Mouse (Mus musculus) neural tube, embryonic 11.5 days (tissue): ENCODE results near the gene Prkrip1. TPM values are rescaled to one million over a fixed set of nuclear protein-coding genes. Genes with fewer than 3 reads are reported as not detected.

Source experiments
- ATAC-seq: fragments of 200-750 bp; cut with Nextera tagmentation; 2 replicates; pipeline ENCODE4 v1.8.0; 2017; ENCODE audit warnings: moderate number of reproducible peaks, mild to moderate bottlenecking, moderate TSS enrichment, moderate library complexity; ENCODE audit not compliant: insufficient read depth, low FRiP score, low TSS enrichment
- DNase-seq: peaks from one replicate; pipeline ENCODE4 v3.0.0-alpha.2; 2015; ENCODE audit warnings: low spot score
- H3K27ac ChIP-seq: fragments of 300-500 bp; sonication (generic); 2 replicates; pipeline ENCODE4 v1.5.1; 2014; ENCODE audit warnings: low read depth, mild to moderate bottlenecking, low read length
- H3K27me3 ChIP-seq: fragments of 300-500 bp; sonication (generic); 2 replicates; pipeline ENCODE4 v1.6.1; 2014; ENCODE audit warnings: mild to moderate bottlenecking, low read length, mixed read lengths; ENCODE audit not compliant: control insufficient read depth, insufficient read depth
- H3K36me3 ChIP-seq: fragments of 300-500 bp; sonication (generic); 2 replicates; pipeline ENCODE4 v1.6.1; 2014; ENCODE audit warnings: mild to moderate bottlenecking, low read length, moderate library complexity, mixed read lengths; ENCODE audit not compliant: control insufficient read depth, insufficient read depth
- H3K4me1 ChIP-seq: fragments of 300-500 bp; sonication (generic); 2 replicates; pipeline ENCODE4 v1.6.1; 2014; ENCODE audit warnings: low read length, mixed read lengths; ENCODE audit not compliant: control insufficient read depth, insufficient read depth
- H3K4me2 ChIP-seq: fragments of 300-500 bp; sonication (generic); 2 replicates; pipeline ENCODE4 v1.6.1; 2014; ENCODE audit warnings: low read depth, mild to moderate bottlenecking, moderate library complexity
- H3K4me3 ChIP-seq: fragments of 300-500 bp; sonication (generic); 2 replicates; pipeline ENCODE4 v1.5.1; 2014; ENCODE audit warnings: low read depth, low read length
- H3K9ac ChIP-seq: fragments of 300-500 bp; sonication (generic); 2 replicates; pipeline ENCODE4 v1.6.1; 2014; ENCODE audit warnings: mild to moderate bottlenecking, low read length
- H3K9me3 ChIP-seq: fragments of 300-500 bp; sonication (generic); 2 replicates; pipeline ENCODE4 v1.6.1; 2016; ENCODE audit warnings: low read length; ENCODE audit not compliant: control insufficient read depth
- WGBS: fragments of 180-500 bp; shearing (Covaris S2); extraction: QIAGEN DNeasy Blood & Tissue Kit; methylation state at CpG from one replicate; pipeline ENCODE4 v1.1.7; 2014; 5-methylcytosine and 5-hydroxymethylcytosine counted together
- polyA plus RNA-seq: library from polyadenylated mRNA; unstranded; fragments of >200 nt; fragmentation: Nextera tagmentation; extraction: Ambion mirVana; gene quantifications from 2 replicates; pipeline ENCODE4 v1.2.1, GENCODE M21; 2014

The Prkrip1 gene
- polyA plus RNA-seq, result 76.5 and 76.8 TPM in 2 replicates

- Histone ChIP-seq H3K36me3 (peaks cover 18% of the 10 kb centered on the region), H3K27ac (peak within 1 kb of the TSS; percentile 54; the same call in 1 of the 2 replicates), H3K9me3 (no peaks in the 10 kb centered on the region), H3K4me3 (peak within 1 kb of the TSS; percentile 97), H3K4me1 (peaks cover 6% of the 10 kb centered on the region), H3K9ac (peak within 1 kb of the TSS; percentile 88), H3K4me2 (peak within 1 kb of the TSS; percentile 93), H3K27me3 (no peaks in the 10 kb centered on the region)
- peak; percentile 70 for ATAC-seq
- DNase-seq, result peak; percentile 98
- under 1% methylated on average over 62 of the region's 62 CpGs for WGBS
Observed at GRCm38 (mm10) chr5:136198474-136199391, at the start of gene Prkrip1. Prkrip1 (minus strand) TSS chr5:136198963.

- Histone ChIP-seq H3K36me3 (peaks cover 2% of the 10 kb centered on the region), H3K4me3 (no peak overlapping the region), H3K4me2 (no peak overlapping the region), H3K9ac (no peak overlapping the region), H3K4me1 (peaks cover 9% of the 10 kb centered on the region), H3K9me3 (no peaks in the 10 kb centered on the region), H3K27me3 (no peaks in the 10 kb centered on the region), H3K27ac (no peak overlapping the region)
- no peak for DNase-seq
- WGBS, result 54% methylated on average over 6 of the region's 6 CpGs
- ATAC-seq, result no peak
Observed at GRCm38 (mm10) chr5:136248441-136248840, 49.7 kb upstream of the Prkrip1 start.

- Histone ChIP-seq H3K27me3 (no peaks in the 10 kb centered on the region), H3K36me3 (peaks cover 2% of the 10 kb centered on the region), H3K9me3 (no peaks in the 10 kb centered on the region), H3K27ac (peak within 1 kb of the TSS; percentile 89; the same call in 1 of the 2 replicates), H3K9ac (peak within 1 kb of the TSS; percentile 62), H3K4me3 (peak within 1 kb of the TSS; percentile 78), H3K4me2 (peak within 1 kb of the TSS; percentile 88), H3K4me1 (peaks cover 13% of the 10 kb centered on the region)
- ATAC-seq (no peak), DNase-seq (no peak)
- WGBS, result 89% methylated on average over 2 of the region's 2 CpGs
Observed at GRCm38 (mm10) chr5:136246452-136246838, 47.7 kb upstream of the Prkrip1 start, which contains the start of gene Sh2b2. Sh2b2 (minus strand) TSS chr5:136246556.

GRCm38 (mm10) chr5:136245541-136246451 lies 47.0 kb upstream of the Prkrip1 start:
- peak overlapping the region; percentile 78 for H3K4me3 ChIP-seq
- DNase-seq (no peak), ATAC-seq (0 out of 2 replicates have a peak, but pooled peaks have one; percentile 3)
- H3K9me3 ChIP-seq, result no peaks in the 10 kb centered on the region
- H3K36me3 ChIP-seq, result peaks cover 2% of the 10 kb centered on the region
- no peaks in the 10 kb centered on the region for H3K27me3 ChIP-seq
- H3K9ac ChIP-seq, result peak overlapping the region; percentile 62
- 13% methylated on average over 15 of the region's 15 CpGs for WGBS
- peaks cover 13% of the 10 kb centered on the region for H3K4me1 ChIP-seq
- H3K27ac ChIP-seq, result peak overlapping the region; percentile 89; the same call in 1 of the 2 replicates
- peak overlapping the region; percentile 88 for H3K4me2 ChIP-seq

GRCm38 (mm10) chr5:136244762-136245540 lies 46.2 kb upstream of the Prkrip1 start:
- under 1% methylated on average over 30 of the region's 57 CpGs for WGBS
- Histone ChIP-seq H3K36me3 (no peaks in the 10 kb centered on the region; the same call in 1 of the 2 replicates), H3K9ac (peak overlapping the region; percentile 85), H3K4me3 (peak overlapping the region; percentile 78), H3K4me1 (peaks cover 13% of the 10 kb centered on the region), H3K9me3 (no peaks in the 10 kb centered on the region), H3K27me3 (no peaks in the 10 kb centered on the region), H3K4me2 (peak overlapping the region; percentile 88), H3K27ac (peak overlapping the region; percentile 89)
- DNase-seq, result peak; percentile 90
- ATAC-seq, result peak; percentile 71

GRCm38 (mm10) chr5:136243851-136244761 lies 45.3 kb upstream of the Prkrip1 start:
- Histone ChIP-seq H3K9me3 (no peaks in the 10 kb centered on the region), H3K4me2 (peak overlapping the region; percentile 88), H3K9ac (peak overlapping the region; percentile 85), H3K4me3 (peak overlapping the region; percentile 78), H3K4me1 (peaks cover 13% of the 10 kb centered on the region), H3K27me3 (no peaks in the 10 kb centered on the region), H3K27ac (peak overlapping the region; percentile 89), H3K36me3 (no peaks in the 10 kb centered on the region; the same call in 1 of the 2 replicates)
- peak; percentile 72 for DNase-seq
- peak; percentile 40 for ATAC-seq
- WGBS, result under 1% methylated on average over 49 of the region's 67 CpGs

GRCm38 (mm10) chr5:136241161-136241560 lies 42.4 kb upstream of the Prkrip1 start:
- no peaks in the 10 kb centered on the region for H3K27me3 ChIP-seq
- DNase-seq, result no peak

More at GRCm38 (mm10) chr5:136241161-136241560, 42.4 kb upstream of the Prkrip1 start:
- H3K4me3 ChIP-seq, result no peak overlapping the region
- no peak overlapping the region for H3K4me2 ChIP-seq
- no peaks in the 10 kb centered on the region for H3K36me3 ChIP-seq
- H3K9me3 ChIP-seq, result no peaks in the 10 kb centered on the region
- H3K4me1 ChIP-seq, result peaks cover 14% of the 10 kb centered on the region
- no peak overlapping the region for H3K9ac ChIP-seq
- ATAC-seq, result no peak
- WGBS, result 77% methylated on average over 6 of the region's 6 CpGs
- no peak overlapping the region for H3K27ac ChIP-seq
